Mouse (Mus musculus): ENCODE data around the gene Pik3r5. TPM values are rescaled to one million over a fixed set of nuclear protein-coding genes. Genes with fewer than 3 reads are reported as not detected.
A peak's percentile ranks its signal among the peaks of the same experiment; 100 is the strongest.

The Pik3r5 gene
- total and polyA plus RNA-seq, 2 experiments from 2014 or later, result 0.52 to 1.0 TPM

- H3K27ac ChIP-seq (ENCODE audit: low read depth, low read length), result no peak overlapping the region
- DNase-seq (ENCODE audit: low spot score), result no peak
- no peak for ATAC-seq (ENCODE audit: low FRiP score)
- H3K27me3 ChIP-seq (ENCODE audit: insufficient read depth, low read length), result no peaks in the 10 kb centered on the region
- no peak overlapping the region for H3K9ac ChIP-seq (replicated peaks; ENCODE audit: low read length, poor library complexity, severe bottlenecking)
- H3K9me3 ChIP-seq (ENCODE audit: low read length), result no peaks in the 10 kb centered on the region
- no peak overlapping the region for H3K4me3 ChIP-seq (ENCODE audit: low read depth, low read length)
- H3K4me1 ChIP-seq (ENCODE audit: insufficient read depth, low read length), result no peaks in the 10 kb centered on the region
- no peak overlapping the region for H3K4me2 ChIP-seq (ENCODE audit: low read depth, low read length, poor library complexity, severe bottlenecking)
- WGBS, result 66% methylated on average over 2 of the region's 2 CpGs
- H3K36me3 ChIP-seq (ENCODE audit: insufficient read depth, low read length), result no peaks in the 10 kb centered on the region
- no peak for TF ChIP-seq CTCF (IDR thresholded peaks at IDR 0.05)
Observed at GRCm38 (mm10) chr11:68502408-68502807, 70.5 kb downstream of the Pik3r5 start.

GRCm38 (mm10) chr11:68502902-68503629 is 71.1 kb downstream of the Pik3r5 start, which contains the start of gene Pik3r6:
Gene Pik3r6, plus strand, starts transcription at chr11:68503019.
- no peak for TF ChIP-seq CTCF (IDR thresholded peaks at IDR 0.05)
- WGBS, result 86% methylated on average over 8 of the region's 8 CpGs
- ATAC-seq (ENCODE audit: low FRiP score), result no peak

GRCm38 (mm10) chr11:68504913-68505312 is 73.0 kb downstream of the Pik3r5 start:
- ATAC-seq (ENCODE audit: low FRiP score), result no peak
- DNase-seq (ENCODE audit: low spot score), result no peak
- WGBS, result 85% methylated on average over 11 of the region's 11 CpGs
- H3K9ac ChIP-seq (replicated peaks; ENCODE audit: low read length, poor library complexity, severe bottlenecking), result no peak overlapping the region
- TF ChIP-seq CTCF (IDR thresholded peaks at IDR 0.05), result no peak
- H3K4me2 ChIP-seq (ENCODE audit: low read depth, low read length, poor library complexity, severe bottlenecking), result no peak overlapping the region
- no peaks in the 10 kb centered on the region for H3K4me1 ChIP-seq (ENCODE audit: insufficient read depth, low read length)
- no peaks in the 10 kb centered on the region for H3K27me3 ChIP-seq (ENCODE audit: insufficient read depth, low read length)
- no peaks in the 10 kb centered on the region for H3K36me3 ChIP-seq (ENCODE audit: insufficient read depth, low read length)
- H3K9me3 ChIP-seq (ENCODE audit: low read length), result no peaks in the 10 kb centered on the region
- H3K27ac ChIP-seq (ENCODE audit: low read depth, low read length), result no peak overlapping the region
- H3K4me3 ChIP-seq (ENCODE audit: low read depth, low read length), result no peak overlapping the region

More at GRCm38 (mm10) chr11:68502902-68503629, 71.1 kb downstream of the Pik3r5 start, which contains the start of gene Pik3r6:
- Histone ChIP-seq H3K9ac (replicated peaks; ENCODE audit: low read length, poor library complexity, severe bottlenecking) (no peak within 1 kb of the TSS), H3K27me3 (ENCODE audit: insufficient read depth, low read length) (no peaks in the 10 kb centered on the region), H3K27ac (ENCODE audit: low read depth, low read length) (no peak within 1 kb of the TSS), H3K4me1 (ENCODE audit: insufficient read depth, low read length) (no peaks in the 10 kb centered on the region), H3K36me3 (ENCODE audit: insufficient read depth, low read length) (no peaks in the 10 kb centered on the region), H3K4me2 (ENCODE audit: low read depth, low read length, poor library complexity, severe bottlenecking) (0 out of 2 replicates have a peak within 1 kb of the TSS, but pooled peaks have one; percentile 4), H3K4me3 (ENCODE audit: low read depth, low read length) (no peak within 1 kb of the TSS), H3K9me3 (ENCODE audit: low read length) (no peaks in the 10 kb centered on the region)
- no peak for DNase-seq (ENCODE audit: low spot score)

- Histone ChIP-seq H3K4me1 (ENCODE audit: insufficient read depth, low read length) (no peaks in the 10 kb centered on the region), H3K27ac (ENCODE audit: low read depth, low read length) (no peak overlapping the region), H3K36me3 (ENCODE audit: insufficient read depth, low read length) (no peaks in the 10 kb centered on the region), H3K4me2 (ENCODE audit: low read depth, low read length, poor library complexity, severe bottlenecking) (no peak overlapping the region), H3K9me3 (ENCODE audit: low read length) (no peaks in the 10 kb centered on the region), H3K27me3 (ENCODE audit: insufficient read depth, low read length) (no peaks in the 10 kb centered on the region), H3K4me3 (ENCODE audit: low read depth, low read length) (no peak overlapping the region), H3K9ac (replicated peaks; ENCODE audit: low read length, poor library complexity, severe bottlenecking) (no peak overlapping the region)
- DNase-seq (ENCODE audit: low spot score), result no peak
- ATAC-seq (ENCODE audit: low FRiP score), result no peak
- WGBS, result 93% methylated on average over 7 of the region's 7 CpGs
- no peak for TF ChIP-seq CTCF (IDR thresholded peaks at IDR 0.05)
Observed at GRCm38 (mm10) chr11:68507246-68507645, 75.3 kb downstream of the Pik3r5 start.

- Histone ChIP-seq H3K4me3 (ENCODE audit: low read depth, low read length) (no peak overlapping the region), H3K27ac (ENCODE audit: low read depth, low read length) (no peak overlapping the region), H3K9me3 (ENCODE audit: low read length) (no peaks in the 10 kb centered on the region), H3K36me3 (ENCODE audit: insufficient read depth, low read length) (no peaks in the 10 kb centered on the region), H3K9ac (replicated peaks; ENCODE audit: low read length, poor library complexity, severe bottlenecking) (no peak overlapping the region), H3K27me3 (ENCODE audit: insufficient read depth, low read length) (no peaks in the 10 kb centered on the region), H3K4me2 (ENCODE audit: low read depth, low read length, poor library complexity, severe bottlenecking) (no peak overlapping the region), H3K4me1 (ENCODE audit: insufficient read depth, low read length) (no peaks in the 10 kb centered on the region)
- DNase-seq (ENCODE audit: low spot score) (no peak), ATAC-seq (ENCODE audit: low FRiP score) (no peak)
- no peak for TF ChIP-seq CTCF (IDR thresholded peaks at IDR 0.05)
- 71% methylated on average over 5 of the region's 5 CpGs for WGBS
Observed at GRCm38 (mm10) chr11:68508619-68509018, 76.7 kb downstream of the Pik3r5 start.

- Histone ChIP-seq H3K36me3 (ENCODE audit: insufficient read depth, low read length) (no peaks in the 10 kb centered on the region), H3K4me2 (ENCODE audit: low read depth, low read length, poor library complexity, severe bottlenecking) (no peak overlapping the region), H3K4me3 (ENCODE audit: low read depth, low read length) (no peak overlapping the region), H3K4me1 (ENCODE audit: insufficient read depth, low read length) (no peaks in the 10 kb centered on the region), H3K9ac (replicated peaks; ENCODE audit: low read length, poor library complexity, severe bottlenecking) (no peak overlapping the region), H3K9me3 (ENCODE audit: low read length) (no peaks in the 10 kb centered on the region), H3K27ac (ENCODE audit: low read depth, low read length) (no peak overlapping the region), H3K27me3 (ENCODE audit: insufficient read depth, low read length) (no peaks in the 10 kb centered on the region)
- no peak for TF ChIP-seq CTCF (IDR thresholded peaks at IDR 0.05)
- WGBS, result 55% methylated on average over 2 of the region's 2 CpGs
- ATAC-seq (ENCODE audit: low FRiP score), result no peak
- no peak for DNase-seq (ENCODE audit: low spot score)
Observed at GRCm38 (mm10) chr11:68509194-68509593, 77.3 kb downstream of the Pik3r5 start.
